Mouse (Mus musculus) testis, adult 2 months (tissue): ENCODE results near the gene Cpsf6.

Source experiments
- CTCF ChIP-seq: fragments of 200-500 bp; IDR thresholded peaks from 2 replicates; pipeline ENCODE4 v1.5.1; 2012; ENCODE audit warnings: low read depth, mild to moderate bottlenecking, inconsistent platforms, low read length, moderate library complexity; ENCODE audit not compliant: control insufficient read depth, insufficient read depth, insufficient replicate concordance
- POLR2A ChIP-seq: fragments of 200-500 bp; IDR thresholded peaks from 2 replicates; pipeline ENCODE4 v1.6.1; 2012; ENCODE audit warnings: low read depth, mild to moderate bottlenecking, inconsistent platforms, low read length, moderate library complexity; ENCODE audit not compliant: control insufficient read depth

DNA sequence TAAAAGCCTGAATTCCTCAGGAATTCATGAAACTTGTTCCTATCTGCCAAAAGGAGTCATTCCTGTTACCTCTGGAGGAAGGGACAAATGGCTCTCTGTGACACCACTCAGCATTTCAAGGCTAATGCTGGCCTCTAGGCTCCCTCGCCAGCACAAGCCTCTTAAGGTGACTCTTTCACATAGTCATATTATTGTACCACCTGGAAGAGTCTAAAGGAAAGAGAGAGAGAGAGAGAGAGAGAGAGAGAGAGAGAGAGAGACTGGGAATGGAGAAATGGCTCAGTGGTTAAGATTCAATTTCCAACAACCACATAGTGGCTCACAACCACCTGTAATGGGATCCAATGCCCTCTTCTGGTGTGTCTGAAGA, 9.5 kb upstream of the Cpsf6 start:
- TF ChIP-seq CTCF: no peak
- no peak for TF ChIP-seq POLR2A
